Mouse (Mus musculus) small intestine, adult 2 months (tissue): ENCODE data around the gene 1700025G04Rik. TPM values are rescaled to one million over a fixed set of nuclear protein-coding genes. Genes with fewer than 3 reads are reported as not detected.
A peak's percentile ranks its signal among the peaks of the same experiment; 100 is the strongest.

ENCODE experiments used
- H3K27ac ChIP-seq: fragments of 200-500 bp; 2 replicates; pipeline ENCODE4 v1.5.1; 2012; ENCODE audit warnings: low read depth, low read length, control low read depth, inconsistent platforms; ENCODE audit not compliant: insufficient read depth
- H3K27me3 ChIP-seq: fragments of 200-500 bp; 2 replicates; pipeline ENCODE4 v1.6.1; 2012; ENCODE audit warnings: mild to moderate bottlenecking, moderate library complexity, low read length, inconsistent platforms; ENCODE audit not compliant: control insufficient read depth, insufficient read depth
- H3K36me3 ChIP-seq: fragments of 200-500 bp; 2 replicates; pipeline ENCODE4 v1.6.1; 2012; ENCODE audit warnings: mild to moderate bottlenecking, low read length, control low read depth, inconsistent platforms; ENCODE audit not compliant: control insufficient read depth, insufficient read depth
- H3K4me1 ChIP-seq: fragments of 200-500 bp; 2 replicates; pipeline ENCODE4 v1.6.1; 2012; ENCODE audit warnings: low read length, inconsistent platforms, mixed read lengths; ENCODE audit not compliant: control insufficient read depth, insufficient read depth, insufficient read length
- H3K4me3 ChIP-seq: fragments of 200-500 bp; 2 replicates; pipeline ENCODE4 v1.5.1; 2012; ENCODE audit warnings: low read depth, mild to moderate bottlenecking, control low read depth, inconsistent platforms, low read length, moderate library complexity
- CTCF ChIP-seq: fragments of 200-500 bp; IDR thresholded peaks from 2 replicates; pipeline ENCODE4 v1.5.1; 2012; ENCODE audit warnings: low read depth, mild to moderate bottlenecking, control low read depth, inconsistent platforms, low read length, moderate library complexity, mixed read lengths; ENCODE audit not compliant: insufficient replicate concordance, insufficient read length; ENCODE audit errors: extremely low read depth
- POLR2A ChIP-seq: fragments of 200-500 bp; IDR thresholded peaks from 2 replicates; pipeline ENCODE4 v1.6.1; 2012; ENCODE audit warnings: low read depth, mild to moderate bottlenecking, control low read depth, inconsistent platforms, low read length, moderate library complexity
- WGBS: fragments of 180-500 bp; shearing (Covaris S2); methylation state at CpG from one replicate; pipeline ENCODE4 v1.1.7; 2018; 5-methylcytosine and 5-hydroxymethylcytosine counted together
- polyA plus RNA-seq: library from polyadenylated mRNA; depleted of rRNA; stranded (reverse); fragments of >200 nt; gene quantifications from 2 replicates; pipeline ENCODE4 v1.2.3, GENCODE M21; 2012

The 1700025G04Rik gene
- polyA plus RNA-seq, 1 experiment: 1.8 TPM

GRCm38 (mm10) chr1:151976850-151977249, 113.1 kb downstream of the 1700025G04Rik start:
- Histone ChIP-seq H3K27me3 (no peaks in the 10 kb centered on the region), H3K36me3 (no peaks in the 10 kb centered on the region; the same call in 1 of the 2 replicates), H3K27ac (no peak overlapping the region), H3K4me3 (no peak overlapping the region), H3K4me1 (peaks cover 6% of the 10 kb centered on the region; the same call in 1 of the 2 replicates)
- TF ChIP-seq CTCF: no peak
- no peak for TF ChIP-seq POLR2A
- WGBS: 76% methylated on average over 3 of the region's 3 CpGs

GRCm38 (mm10) chr1:151975418-151976379, 114.2 kb downstream of the 1700025G04Rik start:
- Histone ChIP-seq H3K27me3 (no peaks in the 10 kb centered on the region), H3K4me1 (peaks cover 6% of the 10 kb centered on the region; the same call in 1 of the 2 replicates), H3K27ac (no peak overlapping the region), H3K4me3 (no peak overlapping the region), H3K36me3 (no peaks in the 10 kb centered on the region; the same call in 1 of the 2 replicates)
- WGBS: 88% methylated on average over 17 of the region's 17 CpGs
- TF ChIP-seq CTCF: no peak
- no peak for TF ChIP-seq POLR2A

DNA sequence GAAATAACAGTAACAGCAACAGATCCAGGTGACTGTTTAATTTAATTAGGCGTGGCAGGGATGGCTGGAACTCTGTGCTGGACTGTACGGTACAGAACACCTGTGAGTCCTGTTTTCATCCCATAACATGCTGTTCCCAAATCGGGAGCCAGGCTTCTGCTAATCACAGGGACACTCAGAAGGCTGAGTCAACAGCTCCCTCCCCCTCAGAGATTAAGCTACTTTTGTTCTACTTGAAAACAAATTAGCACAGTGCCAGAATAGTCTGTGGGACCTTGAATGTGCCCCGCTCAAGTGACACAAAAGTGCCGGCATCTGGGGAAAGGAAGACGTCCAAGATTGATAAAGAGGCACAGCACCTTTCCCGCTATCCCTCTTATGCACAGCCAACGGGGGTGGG, 115.0 kb downstream of the 1700025G04Rik start:
- WGBS: 56% methylated on average over 8 of the region's 8 CpGs
- H3K4me3 ChIP-seq: no peak overlapping the region
- peak overlapping the region; percentile 20; the same call in 1 of the 2 replicates for H3K27ac ChIP-seq
- TF ChIP-seq CTCF (no peak), POLR2A (no peak)
- H3K36me3 ChIP-seq: no peaks in the 10 kb centered on the region; the same call in 1 of the 2 replicates
- H3K4me1 ChIP-seq: peaks cover 6% of the 10 kb centered on the region; the same call in 1 of the 2 replicates
- no peaks in the 10 kb centered on the region for H3K27me3 ChIP-seq

- H3K36me3 ChIP-seq: no peaks in the 10 kb centered on the region; the same call in 1 of the 2 replicates
- H3K27me3 ChIP-seq: no peaks in the 10 kb centered on the region
- no peak overlapping the region for H3K27ac ChIP-seq
- WGBS: 77% methylated on average over 7 of the region's 7 CpGs
- H3K4me3 ChIP-seq: no peak overlapping the region
- TF ChIP-seq POLR2A (no peak), CTCF (no peak)
- peaks cover 6% of the 10 kb centered on the region; the same call in 1 of the 2 replicates for H3K4me1 ChIP-seq
These were observed 115.5 kb downstream of the 1700025G04Rik start for GRCm38 (mm10) chr1:151974424-151974823.

GRCm38 (mm10) chr1:151973110-151973700, 116.7 kb downstream of the 1700025G04Rik start:
- no peaks in the 10 kb centered on the region for H3K27me3 ChIP-seq
- TF ChIP-seq CTCF: no peak
- TF ChIP-seq POLR2A: no peak
- peaks cover 6% of the 10 kb centered on the region; the same call in 1 of the 2 replicates for H3K4me1 ChIP-seq
- H3K4me3 ChIP-seq: no peak overlapping the region
- WGBS: 71% methylated on average over 5 of the region's 5 CpGs
- H3K36me3 ChIP-seq: no peaks in the 10 kb centered on the region
- H3K27ac ChIP-seq: no peak overlapping the region

DNA sequence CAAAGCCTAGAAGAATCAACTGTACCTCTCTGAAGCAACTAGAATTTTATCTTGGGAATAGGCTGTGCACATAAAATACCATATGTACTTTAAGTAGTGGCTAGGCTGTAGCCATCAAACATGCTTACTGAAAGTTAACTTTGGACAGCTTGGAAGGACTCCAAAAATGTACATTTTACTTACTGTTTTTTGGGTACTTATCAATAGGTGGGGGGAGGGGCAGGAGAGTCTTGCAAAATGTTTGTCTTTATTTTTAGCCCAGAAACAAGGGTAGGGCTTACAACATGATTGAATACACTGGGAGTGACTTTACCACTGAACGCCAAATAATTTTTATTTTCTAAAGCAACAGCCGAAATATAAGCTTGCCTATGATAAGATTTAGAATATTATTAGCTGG, 118.3 kb downstream of the 1700025G04Rik start:
- TF ChIP-seq CTCF: no peak
- H3K36me3 ChIP-seq: no peaks in the 10 kb centered on the region
- H3K4me1 ChIP-seq: peaks cover 6% of the 10 kb centered on the region; the same call in 1 of the 2 replicates
- no peak overlapping the region for H3K4me3 ChIP-seq
- no peaks in the 10 kb centered on the region for H3K27me3 ChIP-seq
- no peak overlapping the region for H3K27ac ChIP-seq
- 89% methylated on average over 2 of the region's 2 CpGs for WGBS

DNA sequence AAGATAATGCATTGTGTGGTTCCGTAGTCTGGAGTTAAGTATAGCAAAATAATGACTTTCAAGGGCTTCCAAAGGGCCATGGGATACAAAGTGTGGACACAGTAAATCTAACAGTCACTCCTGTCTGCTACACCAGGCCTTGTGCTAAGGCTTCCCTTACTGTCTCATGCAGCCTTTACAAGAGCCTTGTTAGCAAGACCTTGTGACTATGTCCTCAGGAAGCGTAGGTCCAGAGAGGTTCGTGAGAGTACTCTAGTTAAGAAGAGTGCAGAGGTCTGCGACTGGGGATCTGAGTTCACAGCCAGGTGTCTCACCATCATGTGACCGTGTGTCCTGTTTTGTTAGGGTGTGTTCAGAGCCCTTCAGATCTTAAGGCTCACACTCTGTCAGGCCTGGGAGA, 121.8 kb downstream of the 1700025G04Rik start:
- H3K27me3 ChIP-seq: no peaks in the 10 kb centered on the region
- H3K27ac ChIP-seq: no peak overlapping the region
- TF ChIP-seq POLR2A (no peak), CTCF (no peak)
- 82% methylated on average over 5 of the region's 5 CpGs for WGBS
- H3K4me1 ChIP-seq: 0 out of 2 replicates have a peak, but pooled peaks cover 2% of the 10 kb centered on the region
- no peaks in the 10 kb centered on the region for H3K36me3 ChIP-seq
- no peak overlapping the region for H3K4me3 ChIP-seq
